Mouse (Mus musculus) heart, embryonic 14.5 days (tissue): ENCODE results near the gene Stx1b. TPM values are rescaled to one million over a fixed set of nuclear protein-coding genes. Genes with fewer than 3 reads are reported as not detected.
"Not testable (repeated sequence)": the region's sequence is repeated elsewhere in the genome, so short reads cannot be mapped to it uniquely, and the experiment has no call there.

Experiments used
- ATAC-seq: fragments of 200-750 bp; cut with Nextera tagmentation; 2 replicates; pipeline ENCODE4 v1.8.0; 2017; ENCODE audit warnings: low read depth, moderate TSS enrichment; ENCODE audit not compliant: insufficient number of reproducible peaks, insufficient read depth, low FRiP score
- H3K27ac ChIP-seq, 2 experiments: fragments of 200-500 bp in 1 of 2; fragments of 300-500 bp in 1 of 2; sonication (generic) in 1 of 2; replicated peaks in 1 of 2; 2 replicates each; pipeline ENCODE4 v1.5.1; 2012 to 2014; ENCODE audit warnings: low read depth in 2 of 2, low read length in 2 of 2, control low read depth in 1 of 2, mild to moderate bottlenecking in 1 of 2, mixed read lengths in 1 of 2; ENCODE audit not compliant: control insufficient read depth in 1 of 2, insufficient read depth in 1 of 2
- H3K27me3 ChIP-seq: fragments of 300-500 bp; sonication (generic); 2 replicates; pipeline ENCODE4 v1.6.1; 2014; ENCODE audit warnings: mild to moderate bottlenecking, low read length, control low read depth; ENCODE audit not compliant: control insufficient read depth, insufficient read depth
- H3K36me3 ChIP-seq: fragments of 300-500 bp; sonication (generic); 2 replicates; pipeline ENCODE4 v1.6.1; 2014; ENCODE audit warnings: mild to moderate bottlenecking, control low read depth, low read length, mixed read lengths; ENCODE audit not compliant: control insufficient read depth, insufficient read depth
- H3K4me1 ChIP-seq, 2 experiments: fragments of 200-500 bp in 1 of 2; fragments of 300-500 bp in 1 of 2; sonication (generic) in 1 of 2; 2 replicates each; pipeline ENCODE4 v1.6.1; 2012 to 2014; ENCODE audit warnings: low read length in 2 of 2, control low read depth in 1 of 2, mixed read lengths in 1 of 2; ENCODE audit not compliant: control insufficient read depth in 2 of 2, insufficient read depth in 2 of 2
- H3K4me2 ChIP-seq: fragments of 300-500 bp; sonication (generic); 2 replicates; pipeline ENCODE4 v1.6.1; 2014; ENCODE audit warnings: mild to moderate bottlenecking, low read length
- H3K4me3 ChIP-seq, 2 experiments: fragments of 200-500 bp in 1 of 2; fragments of 300-500 bp in 1 of 2; sonication (generic) in 1 of 2; 2 replicates each; pipeline ENCODE4 v1.5.1; 2012 to 2014; ENCODE audit warnings: low read length in 2 of 2, mild to moderate bottlenecking in 2 of 2, control low read depth in 1 of 2, low read depth in 1 of 2, moderate library complexity in 1 of 2; ENCODE audit not compliant: control insufficient read depth in 1 of 2, insufficient read depth in 1 of 2
- H3K9ac ChIP-seq: fragments of 300-500 bp; sonication (generic); 2 replicates; pipeline ENCODE4 v1.6.1; 2014; ENCODE audit warnings: mild to moderate bottlenecking, low read length
- H3K9me3 ChIP-seq: fragments of 300-500 bp; sonication (generic); 2 replicates; pipeline ENCODE4 v1.6.1; 2016; ENCODE audit warnings: low read length, control low read depth; ENCODE audit not compliant: control insufficient read depth
- WGBS: fragments of 180-500 bp; shearing (Covaris S2); extraction: QIAGEN DNeasy Blood & Tissue Kit; methylation state at CpG from one replicate; pipeline ENCODE4 v1.1.7; 2014; 5-methylcytosine and 5-hydroxymethylcytosine counted together
- polyA plus RNA-seq: library from polyadenylated mRNA; unstranded; fragments of >200 nt; fragmentation: Nextera tagmentation; extraction: Ambion mirVana; gene quantifications from 2 replicates; pipeline ENCODE4 v1.2.1, GENCODE M21; 2014

The Stx1b gene
- polyA plus RNA-seq, 1 experiment from 2014 or later = 1.0 TPM

GRCm38 (mm10) chr7:127849973-127850875 is 25.9 kb upstream of the Stx1b start:
- Histone ChIP-seq H3K27ac (no peak overlapping the region), H3K4me3 (no peak overlapping the region), H3K27me3 (no peaks in the 10 kb centered on the region), H3K36me3 (peaks cover 37% of the 10 kb centered on the region), H3K4me1 (no peaks in the 10 kb centered on the region; a peak in 1 of 4 replicates), H3K4me2 (no peak overlapping the region), H3K9me3 (no peaks in the 10 kb centered on the region), H3K9ac (no peak overlapping the region)
- WGBS = 62% methylated on average over 6 of the region's 6 CpGs
- no peak for ATAC-seq

DNA sequence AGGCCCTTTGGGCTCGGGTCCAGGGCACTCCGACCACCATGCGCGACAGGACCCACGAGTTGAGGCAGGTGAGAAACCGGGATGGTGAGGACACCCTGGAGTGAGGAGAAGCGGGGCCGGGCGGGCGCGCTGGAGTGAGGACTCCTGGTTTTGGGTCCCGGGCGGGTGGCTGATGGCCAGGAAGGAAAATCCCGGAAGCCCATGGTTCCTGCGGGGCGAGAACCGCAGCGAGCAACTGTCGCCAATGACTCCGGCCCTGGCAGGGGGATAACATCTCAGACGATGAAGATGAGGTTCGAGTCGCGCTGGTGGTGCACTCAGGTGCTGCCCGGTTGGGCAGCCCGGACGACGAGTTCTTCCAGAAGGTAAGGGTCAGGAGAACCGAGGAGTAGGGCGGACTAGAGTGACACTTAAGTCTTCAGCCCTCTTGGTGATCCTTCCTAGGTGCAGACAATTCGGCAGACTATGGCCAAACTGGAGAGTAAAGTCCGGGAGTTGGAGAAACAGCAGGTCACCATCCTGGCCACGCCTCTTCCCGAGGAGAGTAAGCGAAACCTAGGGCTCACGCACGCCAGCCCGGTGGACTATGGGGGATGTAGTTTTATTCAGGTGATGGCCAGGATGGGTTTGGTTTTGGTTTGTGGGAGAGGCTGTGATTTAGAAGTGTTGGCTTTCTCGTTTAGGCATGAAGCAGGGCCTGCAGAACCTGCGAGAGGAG is 17.8 kb upstream of the Stx1b start:
- under 1% methylated on average over 40 of the region's 40 CpGs for WGBS
- peak overlapping the region; percentile 74 to 91 for H3K27ac ChIP-seq
- peak overlapping the region; percentile 71 to 93 for H3K4me3 ChIP-seq
- H3K27me3 ChIP-seq = no peaks in the 10 kb centered on the region
- peaks cover 42% of the 10 kb centered on the region for H3K36me3 ChIP-seq
- peak; percentile 27; the same call in 1 of the 2 replicates for ATAC-seq
- H3K9ac ChIP-seq = peak overlapping the region; percentile 92
- H3K4me1 ChIP-seq = peaks cover 5 to 9% of the 10 kb centered on the region in 2 experiments; a peak in 3 of 4 replicates
- H3K9me3 ChIP-seq = no peaks in the 10 kb centered on the region
- H3K4me2 ChIP-seq = peak overlapping the region; percentile 92

- H3K27ac ChIP-seq = peak overlapping the region; percentile 91
- no peaks in the 10 kb centered on the region for H3K27me3 ChIP-seq
- peak overlapping the region; percentile 71 to 93 for H3K4me3 ChIP-seq
- peak overlapping the region; percentile 92 for H3K9ac ChIP-seq
- H3K4me2 ChIP-seq = peak overlapping the region; percentile 92
- no peaks in the 10 kb centered on the region for H3K9me3 ChIP-seq
- peak; percentile 92 for ATAC-seq
- H3K36me3 ChIP-seq = peaks cover 35% of the 10 kb centered on the region
- WGBS = under 1% methylated on average over 46 of the region's 46 CpGs
- peaks cover 5 to 9% of the 10 kb centered on the region in 2 experiments; a peak in 3 of 4 replicates for H3K4me1 ChIP-seq
Measured at GRCm38 (mm10) chr7:127841340-127842000, 17.1 kb upstream of the Stx1b start.

- no peaks in the 10 kb centered on the region for H3K27me3 ChIP-seq
- peak overlapping the region; percentile 92 for H3K4me2 ChIP-seq
- no peak for ATAC-seq
- H3K9ac ChIP-seq = peak overlapping the region; percentile 92
- H3K4me1 ChIP-seq = peaks cover 5 to 9% of the 10 kb centered on the region in 2 experiments; a peak in 3 of 4 replicates
- H3K36me3 ChIP-seq = peaks cover 29% of the 10 kb centered on the region
- no peaks in the 10 kb centered on the region for H3K9me3 ChIP-seq
- H3K4me3 ChIP-seq = peak overlapping the region; percentile 71 to 93
- peak overlapping the region; percentile 91 for H3K27ac ChIP-seq
- 3% methylated on average over 15 of the region's 15 CpGs for WGBS
Measured at GRCm38 (mm10) chr7:127840886-127841285, 16.5 kb upstream of the Stx1b start.

GRCm38 (mm10) chr7:127840031-127840430 is 15.7 kb upstream of the Stx1b start:
- ATAC-seq, H3K9ac ChIP-seq, H3K4me1 ChIP-seq, H3K27ac ChIP-seq, H3K9me3 ChIP-seq, H3K27me3 ChIP-seq, H3K4me2 ChIP-seq, H3K4me3 ChIP-seq: not testable (repeated sequence)
- peaks cover 21% of the 10 kb centered on the region for H3K36me3 ChIP-seq
- 81% methylated on average over 2 of the region's 2 CpGs for WGBS

GRCm38 (mm10) chr7:127837878-127838277 is 13.5 kb upstream of the Stx1b start:
- not testable (repeated sequence) for H3K9ac ChIP-seq, H3K27me3 ChIP-seq, H3K4me2 ChIP-seq, H3K4me3 ChIP-seq, H3K4me1 ChIP-seq, H3K27ac ChIP-seq, H3K9me3 ChIP-seq, H3K36me3 ChIP-seq, ATAC-seq
- WGBS = 74% methylated on average over 4 of the region's 4 CpGs

- H3K4me3 ChIP-seq = no peak overlapping the region
- peaks cover 4 to 5% of the 10 kb centered on the region in 2 experiments; a peak in 2 of 4 replicates for H3K4me1 ChIP-seq
- ATAC-seq = no peak
- no peaks in the 10 kb centered on the region for H3K27me3 ChIP-seq
- 90% methylated on average over 5 of the region's 5 CpGs for WGBS
- no peak overlapping the region for H3K27ac ChIP-seq
- no peaks in the 10 kb centered on the region for H3K9me3 ChIP-seq
- no peak overlapping the region for H3K9ac ChIP-seq
- H3K36me3 ChIP-seq = no peaks in the 10 kb centered on the region
- H3K4me2 ChIP-seq = no peak overlapping the region
Measured at GRCm38 (mm10) chr7:127837473-127837872, 13.1 kb upstream of the Stx1b start.
